Mouse (Mus musculus): ENCODE results near the gene Ntsr2.
"Not testable (repeated sequence)": the region's sequence is repeated elsewhere in the genome, so short reads cannot be mapped to it uniquely, and the experiment has no call there.

The Ntsr2 gene

DNA sequence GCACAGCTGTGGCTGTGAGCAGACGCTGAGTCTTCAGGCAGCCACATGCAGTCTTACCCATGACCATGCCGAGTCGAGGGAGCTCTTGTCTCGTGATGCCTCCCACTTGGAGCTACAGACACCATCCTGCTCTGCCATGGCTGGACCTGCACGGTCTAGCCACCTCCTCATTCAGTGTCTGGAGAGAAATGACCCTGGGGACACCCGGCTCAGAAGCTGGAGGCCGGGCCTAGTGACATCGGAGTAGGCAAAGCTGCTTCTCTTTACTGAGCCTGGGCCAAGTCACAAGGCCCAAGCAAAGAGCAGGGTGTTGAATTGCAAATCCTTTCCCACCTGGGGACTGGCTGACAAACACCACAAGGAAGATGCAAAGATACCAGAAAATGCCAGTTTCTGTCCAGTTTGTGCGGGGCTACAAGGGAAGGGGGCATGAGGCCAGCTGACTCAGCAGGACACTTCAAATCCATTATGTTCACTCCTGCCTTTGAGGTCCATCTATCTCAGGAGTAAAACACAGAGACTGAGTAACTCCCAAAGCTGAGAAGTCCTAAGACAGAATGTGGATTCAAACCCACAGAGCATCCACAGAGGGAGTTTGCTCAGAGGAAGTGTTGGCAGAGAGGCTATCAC, 6.3 kb upstream of the Ntsr2 start:
- in situ Hi-C loops (cut with MboI, MseI), result no loop called here

DNA sequence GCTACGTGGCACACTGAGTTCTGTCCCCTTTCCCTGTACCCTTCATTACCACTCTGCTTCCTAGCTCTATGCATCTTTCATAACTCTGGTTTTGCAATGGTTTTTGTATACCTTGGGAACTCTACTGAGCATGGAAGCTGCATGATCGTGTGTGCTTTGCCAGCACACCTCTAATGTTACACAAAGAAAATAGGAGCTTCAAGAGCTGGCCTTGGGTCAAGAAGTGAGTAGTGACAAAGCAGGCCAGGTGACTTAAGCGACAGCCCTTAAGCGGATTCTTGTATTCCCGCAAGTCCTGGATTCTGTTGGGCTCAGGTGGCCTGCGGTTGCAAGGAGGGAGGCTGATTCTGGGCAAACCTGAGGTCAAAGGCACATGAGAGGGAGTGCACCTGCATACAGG, 4.9 kb upstream of the Ntsr2 start:
- in situ Hi-C loops (cut with MboI, MseI), result no loop called here

DNA sequence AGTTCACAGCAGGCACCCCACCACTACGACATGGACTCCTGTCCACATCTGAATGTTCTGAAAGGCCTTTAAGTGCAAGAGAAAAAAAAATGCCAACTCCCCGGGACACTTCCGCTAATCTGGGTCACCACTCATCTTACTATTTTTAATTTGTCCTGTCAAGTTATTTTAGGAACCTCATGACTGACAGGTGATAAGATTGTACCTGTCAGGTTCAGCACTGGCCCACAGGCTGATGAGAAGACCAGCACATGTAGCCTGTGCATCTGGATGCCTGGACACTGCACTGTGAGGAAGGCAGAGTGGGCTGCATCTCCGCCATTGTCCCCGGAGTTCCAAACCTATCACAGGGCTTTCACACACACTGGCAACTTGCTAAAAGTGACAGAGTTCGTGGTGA, 3.4 kb upstream of the Ntsr2 start:
- in situ Hi-C loops (cut with MboI, MseI), result no loop called here

DNA sequence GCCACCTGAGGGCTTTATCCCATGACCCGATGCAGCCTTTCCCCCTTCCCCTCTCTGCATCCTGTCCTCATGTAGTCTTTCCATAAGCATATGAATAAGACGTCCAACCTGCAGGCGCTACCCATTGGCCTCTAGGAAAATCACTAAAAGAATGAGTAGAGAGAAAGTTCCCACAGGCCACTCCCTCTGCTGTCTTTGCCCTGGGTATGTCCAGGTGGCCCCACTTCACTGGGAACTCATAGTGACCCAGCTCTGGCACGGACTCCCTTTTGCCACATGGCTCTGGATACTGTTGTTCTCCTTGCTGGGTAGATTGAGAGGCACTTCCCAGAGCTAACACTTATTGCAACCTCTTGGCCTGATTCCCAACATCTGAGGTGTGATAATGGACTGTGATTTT, 2.4 kb downstream of the Ntsr2 start:
- in situ Hi-C loops (cut with MboI, MseI), result no loop called here

DNA sequence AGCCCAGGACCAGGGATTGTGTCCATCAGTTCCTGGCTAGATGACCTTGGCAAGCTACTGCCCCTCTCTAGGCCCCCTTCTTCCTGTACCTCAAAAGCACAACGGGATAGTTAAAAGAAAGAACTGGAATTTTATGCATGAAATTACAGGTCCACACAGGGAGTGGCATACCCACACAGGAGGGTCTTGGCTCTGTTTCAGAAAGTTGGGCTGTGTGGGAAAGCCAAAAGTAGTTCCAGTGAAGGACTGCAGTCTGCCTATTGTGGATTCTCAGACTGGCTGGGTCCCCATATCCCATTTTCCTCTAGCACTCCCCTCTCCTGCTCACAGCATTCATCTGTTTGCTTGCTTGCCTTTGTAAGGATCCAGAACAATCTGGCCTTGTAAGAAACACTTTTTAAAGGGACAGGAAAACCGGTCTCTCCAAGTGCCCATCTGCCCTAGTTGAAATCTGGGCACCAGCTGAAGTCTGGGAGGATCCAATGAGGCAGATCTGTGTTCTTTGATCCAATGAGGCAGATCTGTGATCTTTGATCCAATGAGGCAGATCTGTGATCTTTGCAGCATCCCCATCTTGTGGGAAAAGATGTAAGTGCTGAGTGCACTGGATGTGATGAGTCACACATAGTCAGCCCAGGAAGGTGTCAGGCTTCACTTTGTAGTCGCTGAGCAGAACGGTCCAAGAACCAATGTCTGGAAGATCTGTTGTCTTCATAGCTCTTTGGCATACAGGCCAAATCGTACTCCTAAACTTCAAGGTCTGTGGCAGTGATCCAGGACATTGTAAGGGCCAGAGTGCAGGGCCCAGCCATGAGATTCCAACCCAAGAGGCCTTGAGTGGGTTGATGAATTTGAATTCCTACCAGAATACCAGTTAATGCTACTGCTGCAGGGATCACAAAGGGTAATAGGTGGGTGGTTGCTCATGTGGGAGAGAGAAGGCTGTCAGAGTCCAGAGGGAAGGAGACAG, 4.0 kb downstream of the Ntsr2 start:
- in situ Hi-C loops (cut with MboI, MseI), result no loop called here

DNA sequence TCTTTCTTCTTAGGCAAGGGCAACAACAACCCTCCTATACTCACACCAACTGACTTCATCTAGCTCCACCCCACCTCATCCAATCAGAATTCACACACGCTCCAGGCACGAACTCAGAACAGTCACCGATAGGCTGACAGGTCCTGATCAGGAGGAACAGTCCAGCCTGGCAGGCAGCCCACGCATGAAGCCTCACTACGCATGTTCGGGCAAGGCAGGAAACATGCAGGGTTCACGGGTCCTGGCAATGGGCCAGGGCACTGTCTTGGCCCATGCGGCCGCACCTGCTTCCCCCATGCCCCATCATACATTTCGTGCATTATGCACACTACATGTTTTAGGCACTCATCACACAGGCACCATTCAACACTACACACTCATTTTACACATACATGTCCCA, 8.3 kb downstream of the Ntsr2 start:
- in situ Hi-C loops (cut with MboI, MseI), result no loop called here

DNA sequence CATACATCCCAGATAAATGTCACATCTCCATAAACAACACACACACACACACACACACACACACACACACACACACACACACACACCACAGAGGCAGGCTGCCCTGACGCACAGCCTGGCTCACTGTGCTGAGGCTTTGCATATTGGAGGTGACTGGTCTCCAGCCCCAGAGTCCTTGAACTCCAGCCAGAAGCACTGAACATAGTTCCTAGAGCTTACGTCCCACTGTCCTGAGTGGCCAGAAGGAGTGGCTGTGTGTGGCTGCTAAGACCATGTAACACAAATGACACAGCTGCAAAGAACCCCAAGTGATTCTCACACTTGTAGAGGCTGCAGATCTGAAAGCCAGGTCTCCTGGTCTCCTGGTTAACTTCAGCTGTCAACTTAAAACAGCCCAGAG, 8.8 kb downstream of the Ntsr2 start:
- in situ Hi-C loops (cut with MboI, MseI), result no loop called here

DNA sequence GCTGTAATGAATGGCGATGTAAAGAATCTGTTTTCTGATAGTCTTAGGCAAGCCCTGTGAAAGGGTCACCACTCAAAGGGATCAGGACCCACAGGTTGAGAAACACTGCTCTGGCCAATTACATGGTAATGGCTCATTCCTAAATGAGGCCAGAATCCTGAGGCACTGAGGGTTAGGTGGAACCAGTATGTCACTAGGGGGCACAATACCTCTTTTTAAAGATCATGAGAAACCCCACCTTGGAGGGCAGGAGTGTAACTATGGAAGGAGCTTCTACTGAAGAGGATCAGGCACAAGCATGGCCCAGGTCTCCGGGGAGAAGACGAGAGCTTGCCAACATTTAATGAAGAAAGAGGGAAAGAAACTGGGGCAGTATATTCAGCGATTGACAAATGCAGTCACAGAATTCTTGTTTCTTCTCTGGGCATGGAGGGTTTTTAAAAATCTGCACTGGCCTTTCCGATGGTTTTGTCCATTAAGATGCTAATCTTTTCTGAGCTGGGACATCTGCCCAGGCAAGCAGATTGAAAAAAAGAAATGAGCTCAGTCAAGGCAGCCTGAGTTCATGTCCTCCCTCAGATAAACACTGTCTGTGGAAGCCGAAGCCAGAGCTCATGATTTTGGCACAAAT, 9.9 kb downstream of the Ntsr2 start:
- in situ Hi-C loops (cut with MboI, MseI), result no loop called here

DNA sequence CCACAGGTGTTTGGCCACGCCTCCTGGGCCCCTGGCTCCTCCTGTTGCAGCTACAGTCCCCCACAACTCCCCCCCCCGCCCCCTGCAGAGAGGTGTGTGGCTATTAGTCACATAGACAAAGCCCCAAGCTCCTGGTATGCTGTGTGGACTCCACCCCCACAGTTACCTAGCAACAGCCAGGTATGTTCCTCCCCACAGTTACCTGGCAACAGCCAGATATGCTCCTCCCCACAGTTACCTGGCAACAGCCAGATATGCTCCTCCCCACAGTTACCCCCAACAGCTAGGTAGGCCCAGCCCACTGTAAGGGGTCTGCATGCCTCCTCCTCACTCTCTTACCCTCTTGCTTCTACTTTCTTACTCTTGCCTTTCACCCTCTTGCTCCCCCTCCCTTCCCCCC, 11.8 kb downstream of the Ntsr2 start:
- in situ Hi-C loops (cut with MboI, MseI), result no loop called here

DNA sequence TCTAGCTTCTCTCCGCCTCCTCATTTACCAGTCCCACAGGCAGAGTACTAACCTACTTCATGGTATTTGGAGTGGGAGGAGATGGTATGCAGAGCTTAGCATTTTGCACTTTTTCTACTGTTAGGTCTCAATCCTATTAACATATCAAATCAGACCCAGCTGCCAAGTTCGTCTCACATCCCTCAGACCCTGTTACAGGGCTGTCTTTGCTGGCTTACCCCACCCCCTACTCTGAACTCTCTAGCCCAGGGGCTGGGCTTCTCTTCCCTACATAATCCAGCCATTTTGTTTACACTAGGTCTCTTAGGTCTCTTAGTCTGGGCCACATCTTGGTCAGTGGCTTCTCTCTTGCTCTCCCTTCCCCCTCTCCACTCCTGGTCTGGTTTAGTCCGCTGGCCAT, 16.0 kb downstream of the Ntsr2 start:
- in situ Hi-C loops (cut with MboI, MseI), result no loop called here

DNA sequence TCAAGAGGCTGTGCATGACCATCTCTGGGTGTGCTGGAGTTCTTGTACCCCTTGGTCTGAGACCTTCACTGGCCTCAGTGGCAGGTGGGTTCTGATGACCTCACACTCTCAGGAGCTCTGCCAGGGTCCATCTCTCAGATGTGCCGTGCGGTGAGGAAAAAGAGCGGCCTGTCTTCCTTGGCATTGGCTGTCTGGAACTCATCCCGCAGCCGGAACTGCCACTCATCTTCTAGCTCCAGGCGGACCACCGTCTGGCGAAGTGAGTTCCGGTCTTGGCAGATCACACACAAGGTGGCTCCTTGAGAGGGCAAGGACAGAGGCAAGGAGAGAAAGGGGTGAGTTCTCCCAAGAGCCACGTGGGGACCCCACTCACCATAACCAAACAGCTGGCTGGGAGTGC, 19.1 kb downstream of the Ntsr2 start:
- in situ Hi-C loops (cut with MboI, MseI), result no loop called here

DNA sequence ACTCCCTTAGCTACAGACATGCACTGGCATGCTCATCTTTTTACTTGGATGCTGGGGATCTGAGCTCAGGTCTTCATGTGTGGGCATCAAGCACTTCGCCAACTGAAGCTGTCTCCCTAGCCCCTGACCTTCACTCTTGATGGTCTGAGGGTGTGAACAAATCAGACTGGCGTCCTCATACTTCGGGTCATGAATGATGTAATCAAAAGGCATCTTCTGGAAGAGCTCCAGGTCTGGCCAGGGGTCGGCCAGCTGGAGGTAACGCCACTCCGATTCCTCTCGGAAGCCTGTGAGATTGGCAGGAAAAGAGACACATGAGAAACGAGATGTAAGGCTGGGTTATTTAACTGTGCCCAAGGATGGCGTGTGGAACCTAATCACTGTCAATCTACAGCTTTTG, 37.4 kb downstream of the Ntsr2 start:
- in situ Hi-C loops (cut with MboI, MseI), result no loop called here

DNA sequence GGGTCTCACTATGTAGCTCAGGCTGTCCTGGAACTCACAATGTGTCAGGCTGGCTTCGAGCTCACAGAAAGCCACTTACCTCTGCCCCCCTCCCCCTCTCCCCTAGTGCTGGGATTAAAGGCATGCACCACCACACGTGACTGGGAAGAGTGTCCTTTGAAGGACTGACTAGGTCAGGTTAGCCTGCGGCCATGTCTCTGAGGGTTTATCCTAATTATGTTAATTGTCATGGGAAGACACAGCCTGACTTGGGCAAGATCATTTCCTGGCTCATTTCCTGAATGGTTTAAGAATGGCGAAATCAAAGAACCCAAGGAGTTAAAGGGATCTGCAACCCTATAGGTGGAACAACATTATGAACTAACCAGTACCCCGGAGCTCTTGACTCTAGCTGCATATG, 41.6 kb downstream of the Ntsr2 start:
- in situ Hi-C loops (cut with MboI, MseI), result no loop called here

DNA sequence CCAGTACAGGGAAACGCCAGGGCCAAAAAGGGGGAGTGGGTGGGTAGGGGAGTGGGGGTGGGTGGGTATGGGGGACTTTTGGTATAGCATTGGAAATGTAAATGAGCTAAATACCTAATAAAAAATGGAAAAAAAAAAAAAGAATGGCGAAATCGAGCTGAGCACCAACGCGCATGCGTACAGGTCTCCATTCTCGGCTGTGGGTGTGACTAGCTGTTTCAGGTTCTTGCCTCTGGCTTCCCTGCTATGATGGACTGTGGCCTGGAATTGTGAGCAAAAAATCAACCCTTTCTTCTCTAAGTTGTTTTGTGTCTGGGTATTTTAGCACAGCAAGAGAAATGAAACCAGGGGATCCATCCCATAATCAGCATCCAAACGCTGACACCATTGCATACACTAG, 42.1 kb downstream of the Ntsr2 start:
- in situ Hi-C loops (cut with MboI, MseI), result not testable (repeated sequence)

DNA sequence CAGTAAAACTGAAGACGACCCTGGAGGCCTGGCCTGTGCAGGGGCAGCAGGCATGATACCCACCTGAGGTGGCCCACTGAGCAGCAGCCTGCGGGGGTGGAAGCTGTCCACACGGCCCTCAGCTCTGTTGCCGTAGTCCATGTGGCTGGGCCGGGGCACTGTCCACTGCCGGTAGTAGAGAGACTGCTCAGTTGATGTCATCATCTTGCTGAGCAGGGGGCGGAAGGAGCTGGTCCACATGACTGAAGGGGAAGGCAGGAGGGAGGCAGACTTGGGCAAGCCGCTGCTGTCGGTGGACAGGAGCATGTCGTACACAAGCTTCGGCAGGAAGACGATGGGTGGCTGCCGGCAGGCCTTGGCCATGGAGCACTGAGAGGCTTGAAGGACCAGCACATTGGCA, 43.0 kb downstream of the Ntsr2 start:
- in situ Hi-C loops (cut with MboI, MseI), result no loop called here

DNA sequence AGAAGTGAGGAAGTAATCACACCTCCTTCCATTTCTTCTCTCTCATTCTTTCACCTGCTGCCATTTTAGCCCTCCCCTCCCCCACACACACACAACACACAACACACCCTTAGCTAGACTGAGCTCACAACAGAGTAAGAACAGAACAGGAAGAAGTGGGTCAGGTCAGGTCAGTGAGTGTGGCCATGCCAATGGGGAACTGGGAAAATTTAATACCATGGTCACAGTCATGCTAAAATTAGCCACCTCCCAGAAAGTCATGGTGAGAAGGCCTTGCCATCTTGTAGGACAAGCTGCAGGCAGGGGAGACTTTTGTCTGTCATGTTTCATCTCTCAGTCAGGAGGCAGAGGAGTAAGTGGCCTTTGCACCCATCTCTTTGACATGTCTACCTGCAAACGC, 45.5 kb downstream of the Ntsr2 start:
- in situ Hi-C loops (cut with MboI, MseI), result no loop called here

All from T-helper 17 cell (primary cell).